Mouse (Mus musculus) limb, embryonic 15.5 days (tissue): ENCODE measurements around the gene Cdh20. TPM values are rescaled to one million over a fixed set of nuclear protein-coding genes. Genes with fewer than 3 reads are reported as not detected.
A peak's percentile ranks its signal among the peaks of the same experiment; 100 is the strongest.

Source experiments
- ATAC-seq: fragments of 200-750 bp; cut with Nextera tagmentation; 2 replicates; pipeline ENCODE4 v1.8.0; 2017; ENCODE audit warnings: low read depth, moderate TSS enrichment; ENCODE audit not compliant: insufficient number of reproducible peaks, low FRiP score, low TSS enrichment
- H3K27ac ChIP-seq: fragments of 300-500 bp; sonication (generic); 2 replicates; pipeline ENCODE4 v1.5.1; 2015; ENCODE audit warnings: moderate library complexity, mild to moderate bottlenecking, inconsistent platforms
- H3K27me3 ChIP-seq: fragments of 300-500 bp; sonication (generic); 2 replicates; pipeline ENCODE4 v1.6.1; 2015; ENCODE audit warnings: inconsistent platforms
- H3K36me3 ChIP-seq: fragments of 300-500 bp; sonication (generic); 2 replicates; pipeline ENCODE4 v1.6.1; 2015; ENCODE audit warnings: inconsistent platforms
- H3K4me1 ChIP-seq: fragments of 300-500 bp; sonication (generic); 2 replicates; pipeline ENCODE4 v1.6.1; 2015; ENCODE audit warnings: inconsistent platforms
- H3K4me2 ChIP-seq: fragments of 300-500 bp; sonication (generic); 2 replicates; pipeline ENCODE4 v1.6.1; 2015; ENCODE audit warnings: mild to moderate bottlenecking, inconsistent platforms
- H3K4me3 ChIP-seq: fragments of 300-500 bp; sonication (generic); 2 replicates; pipeline ENCODE4 v1.5.1; 2015; ENCODE audit warnings: mild to moderate bottlenecking, inconsistent platforms
- H3K9ac ChIP-seq: fragments of 300-500 bp; sonication (generic); 2 replicates; pipeline ENCODE4 v1.6.1; 2015; ENCODE audit warnings: inconsistent platforms
- H3K9me3 ChIP-seq: fragments of 300-500 bp; sonication (generic); 2 replicates; pipeline ENCODE4 v1.6.1; 2016; ENCODE audit warnings: inconsistent platforms
- WGBS: fragments of 180-500 bp; shearing (Covaris S2); methylation state at CpG from one replicate; pipeline ENCODE4 v1.1.7; 2015; 5-methylcytosine and 5-hydroxymethylcytosine counted together
- polyA plus RNA-seq: library from polyadenylated mRNA; unstranded; fragments of >200 nt; fragmentation: Nextera tagmentation; extraction: Ambion mirVana; gene quantifications from 2 replicates; pipeline ENCODE4 v1.2.1, GENCODE M21; 2015

Gene Cdh20
- polyA plus RNA-seq: 0.40 and 0.63 TPM in 2 replicates

DNA sequence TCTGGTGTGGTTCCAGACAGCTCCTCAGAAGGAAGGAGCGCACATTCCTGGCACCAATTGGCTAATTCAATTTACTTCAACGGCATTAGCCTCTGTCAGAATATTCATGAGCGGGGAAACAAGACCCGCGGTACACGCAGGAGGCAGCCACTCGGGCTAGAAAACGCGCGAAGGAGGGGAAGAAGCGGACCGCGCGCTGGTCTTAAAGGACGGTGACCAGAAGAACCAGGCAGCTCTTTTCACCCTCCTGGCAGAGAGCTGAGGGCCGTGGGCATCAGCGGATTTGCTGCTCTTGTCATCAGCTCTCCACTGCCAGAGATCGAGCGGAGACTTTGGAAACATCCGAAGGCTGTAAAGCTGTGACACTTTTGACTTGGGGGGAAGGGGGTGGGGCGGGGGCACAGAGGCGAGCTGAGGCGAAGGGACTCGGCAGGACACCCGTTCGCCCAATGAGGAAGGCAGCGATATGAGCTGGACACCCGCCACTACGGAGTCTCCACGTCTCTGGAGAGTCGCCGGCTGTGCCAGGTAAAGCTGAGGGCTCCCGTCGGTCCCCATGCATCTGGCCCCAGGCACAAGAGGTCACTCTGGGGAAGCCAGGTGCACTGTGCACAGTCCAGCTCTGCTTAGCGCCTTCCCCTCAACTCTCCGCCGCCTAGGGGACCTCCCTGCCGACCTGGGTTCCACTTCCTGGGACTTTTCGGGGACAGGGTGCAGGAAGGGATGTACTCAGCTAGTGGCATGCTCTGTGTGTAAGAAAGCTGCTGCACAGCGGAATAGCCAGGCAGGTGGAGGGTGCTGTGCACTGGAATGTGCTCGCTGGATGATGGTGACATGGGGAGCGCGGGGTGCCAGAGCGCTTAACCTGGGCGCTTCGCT, at the start of gene Cdh20:
Gene Cdh20, plus strand, starts transcription at position 159 of the 879 bp plus-strand sequence.
- H3K4me1 ChIP-seq: peaks cover 14% of the 10 kb centered on the region
- H3K27ac ChIP-seq: no peak within 1 kb of the TSS
- ATAC-seq: no peak; the same call in 1 of the 2 replicates
- peaks cover 33% of the 10 kb centered on the region for H3K27me3 ChIP-seq
- no peaks in the 10 kb centered on the region for H3K36me3 ChIP-seq
- no peaks in the 10 kb centered on the region for H3K9me3 ChIP-seq
- no peak within 1 kb of the TSS for H3K9ac ChIP-seq
- H3K4me2 ChIP-seq: peak within 1 kb of the TSS; percentile 88
- WGBS: under 1% methylated on average over 46 of the region's 46 CpGs
- H3K4me3 ChIP-seq: peak within 1 kb of the TSS; percentile 40

DNA sequence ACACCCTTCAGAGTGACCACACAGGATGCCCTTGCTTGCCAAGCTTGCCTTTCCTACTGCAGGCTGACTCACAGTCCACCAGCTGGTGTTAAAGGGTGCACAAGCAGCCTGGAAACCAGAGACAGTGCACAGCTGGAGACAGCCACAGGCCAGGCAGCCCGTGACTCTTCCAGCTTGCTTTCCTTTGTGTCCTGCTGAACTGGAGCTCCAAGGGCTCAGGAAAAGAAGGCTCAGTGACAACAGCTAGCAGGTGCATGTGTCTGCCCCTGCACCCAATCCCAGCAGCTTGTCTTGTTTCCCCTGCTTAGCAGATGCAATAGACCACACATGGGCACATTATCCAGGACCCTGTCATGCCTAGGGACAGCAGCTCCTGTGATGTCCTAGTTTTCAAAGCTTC, 21.5 kb upstream of the Cdh20 start:
- peak; percentile 75; the same call in 1 of the 2 replicates for ATAC-seq
- Histone ChIP-seq H3K4me3 (no peak overlapping the region), H3K9me3 (no peaks in the 10 kb centered on the region), H3K27me3 (no peaks in the 10 kb centered on the region), H3K4me1 (no peaks in the 10 kb centered on the region), H3K4me2 (no peak overlapping the region), H3K36me3 (no peaks in the 10 kb centered on the region), H3K9ac (no peak overlapping the region), H3K27ac (no peak overlapping the region)
- 9% methylated on average over 1 of the region's 1 CpGs for WGBS

DNA sequence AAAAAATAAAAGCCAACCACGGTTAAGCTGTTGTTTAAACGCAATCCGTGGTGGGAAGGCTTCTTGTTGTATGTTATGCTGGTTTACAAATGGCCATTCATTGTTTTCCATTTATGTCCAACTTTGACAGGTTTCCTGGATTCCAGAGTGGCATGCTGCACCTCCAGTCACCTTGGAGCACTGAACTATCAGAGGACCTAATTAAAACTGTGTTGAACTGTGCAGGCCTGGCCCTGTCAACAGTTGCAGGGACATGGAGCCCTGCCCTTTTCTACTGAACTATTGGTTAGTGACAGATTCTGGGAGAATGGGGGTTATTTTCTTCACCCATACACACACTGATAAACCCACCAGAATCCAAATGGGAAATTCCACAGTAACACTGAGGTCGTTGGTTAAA, 20.9 kb upstream of the Cdh20 start:
- no peaks in the 10 kb centered on the region for H3K36me3 ChIP-seq

DNA sequence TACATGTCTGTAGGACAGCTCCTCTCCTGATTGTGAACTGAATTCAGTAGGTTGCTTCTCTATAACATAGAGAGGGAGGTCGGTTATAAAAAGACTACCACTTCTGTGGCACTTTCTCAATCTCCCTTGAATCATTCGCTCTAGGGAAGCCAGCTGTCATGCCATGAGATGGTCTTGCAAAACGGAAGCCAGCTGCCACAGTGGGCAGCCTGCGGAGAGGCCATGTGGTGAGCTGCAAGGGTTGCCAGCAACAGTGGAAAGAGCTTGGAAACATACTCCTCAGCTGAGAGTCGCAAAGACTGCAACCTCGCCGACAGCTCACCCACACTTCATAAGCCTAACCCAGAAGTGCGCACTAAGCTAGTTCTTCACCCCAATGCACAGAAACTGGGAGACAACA, 13.8 kb upstream of the Cdh20 start:
- Histone ChIP-seq H3K9me3 (no peaks in the 10 kb centered on the region), H3K27ac (no peak overlapping the region), H3K36me3 (no peaks in the 10 kb centered on the region), H3K4me2 (no peak overlapping the region), H3K9ac (no peak overlapping the region), H3K4me1 (no peaks in the 10 kb centered on the region), H3K4me3 (no peak overlapping the region), H3K27me3 (no peaks in the 10 kb centered on the region)
- WGBS: 56% methylated on average over 8 of the region's 8 CpGs
- no peak for ATAC-seq

More for the DNA sequence above, 20.9 kb upstream of the Cdh20 start:
- no peak overlapping the region for H3K4me2 ChIP-seq
- H3K27ac ChIP-seq: no peak overlapping the region
- H3K9ac ChIP-seq: no peak overlapping the region
- no peak for ATAC-seq
- H3K4me1 ChIP-seq: no peaks in the 10 kb centered on the region
- no peaks in the 10 kb centered on the region for H3K9me3 ChIP-seq
- no peaks in the 10 kb centered on the region for H3K27me3 ChIP-seq
- H3K4me3 ChIP-seq: no peak overlapping the region
- 65% methylated on average over 4 of the region's 4 CpGs for WGBS

DNA sequence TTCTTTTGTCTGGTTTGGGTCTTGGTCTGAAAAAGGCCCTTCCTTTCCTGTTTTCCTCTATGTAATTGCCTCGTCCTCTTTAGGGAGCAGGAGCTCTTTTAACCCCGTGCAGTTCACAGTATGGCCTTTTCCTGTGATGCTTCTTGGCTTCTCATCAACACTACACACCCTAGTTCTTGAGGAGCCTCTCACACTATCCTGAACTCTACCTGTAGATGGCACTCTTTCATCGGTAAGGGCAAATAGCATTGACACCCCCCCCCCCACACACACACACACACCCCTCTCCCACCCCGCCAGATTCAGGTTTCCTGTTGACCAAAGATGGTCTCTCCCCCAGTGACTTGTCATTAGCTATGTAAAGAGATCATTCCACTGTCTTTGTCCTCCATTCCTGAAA, 12.4 kb upstream of the Cdh20 start:
- Histone ChIP-seq H3K4me3 (no peak overlapping the region), H3K27me3 (no peaks in the 10 kb centered on the region), H3K27ac (no peak overlapping the region), H3K4me2 (no peak overlapping the region), H3K36me3 (no peaks in the 10 kb centered on the region), H3K9ac (no peak overlapping the region), H3K4me1 (no peaks in the 10 kb centered on the region), H3K9me3 (no peaks in the 10 kb centered on the region)
- no peak for ATAC-seq
- 36% methylated on average over 4 of the region's 4 CpGs for WGBS

DNA sequence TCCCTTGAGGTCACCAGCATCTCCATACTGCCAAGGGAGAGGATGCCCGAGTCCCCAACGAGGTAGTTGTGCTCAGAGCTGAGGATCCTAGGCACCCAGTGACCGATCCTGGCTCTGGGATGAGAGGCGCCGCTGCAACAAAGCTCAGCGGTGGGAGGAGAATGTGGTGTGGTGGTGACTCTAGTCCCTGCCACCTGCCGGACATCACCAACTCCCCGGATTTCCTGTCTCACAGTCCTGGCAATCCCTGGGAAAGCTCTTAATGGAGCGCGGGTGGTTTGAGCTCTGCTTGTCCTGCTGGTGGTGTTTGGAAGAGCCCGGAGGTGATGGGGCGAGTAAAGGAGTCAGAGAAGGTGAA, 900 bp downstream of the Cdh20 start:
- no peak for ATAC-seq
- Histone ChIP-seq H3K27ac (no peak overlapping the region), H3K9ac (no peak overlapping the region), H3K27me3 (peaks cover 33% of the 10 kb centered on the region), H3K4me3 (peak overlapping the region; percentile 40), H3K4me1 (peaks cover 14% of the 10 kb centered on the region), H3K9me3 (no peaks in the 10 kb centered on the region), H3K4me2 (peak overlapping the region; percentile 88), H3K36me3 (no peaks in the 10 kb centered on the region)
- WGBS: under 1% methylated on average over 12 of the region's 12 CpGs

DNA sequence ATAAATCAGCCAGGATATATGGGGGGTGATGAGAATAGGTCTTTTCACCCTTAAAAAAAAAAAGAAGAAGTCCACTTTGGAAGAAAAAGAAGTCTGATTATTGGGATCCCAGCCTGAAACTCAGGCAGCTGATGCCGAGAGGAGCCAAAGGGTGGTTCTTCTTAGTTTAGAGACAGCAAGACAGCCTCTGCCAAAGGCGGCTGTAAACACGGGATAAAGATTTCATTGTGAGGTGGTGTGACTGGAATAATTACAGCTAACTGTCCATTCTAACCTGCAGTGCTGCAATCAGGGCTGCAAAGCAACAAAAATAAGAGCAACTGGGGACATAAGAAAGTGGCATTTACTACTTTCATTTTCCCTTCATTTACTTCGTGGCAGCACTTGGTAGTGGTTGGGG, 3.6 kb downstream of the Cdh20 start:
- no peak overlapping the region for H3K9ac ChIP-seq
- H3K9me3 ChIP-seq: no peaks in the 10 kb centered on the region
- peaks cover 33% of the 10 kb centered on the region for H3K27me3 ChIP-seq
- H3K4me1 ChIP-seq: peaks cover 14% of the 10 kb centered on the region
- no peak for ATAC-seq
- H3K27ac ChIP-seq: no peak overlapping the region
- H3K4me2 ChIP-seq: no peak overlapping the region
- WGBS: 64% methylated on average over 4 of the region's 4 CpGs
- H3K36me3 ChIP-seq: no peaks in the 10 kb centered on the region
- H3K4me3 ChIP-seq: no peak overlapping the region

DNA sequence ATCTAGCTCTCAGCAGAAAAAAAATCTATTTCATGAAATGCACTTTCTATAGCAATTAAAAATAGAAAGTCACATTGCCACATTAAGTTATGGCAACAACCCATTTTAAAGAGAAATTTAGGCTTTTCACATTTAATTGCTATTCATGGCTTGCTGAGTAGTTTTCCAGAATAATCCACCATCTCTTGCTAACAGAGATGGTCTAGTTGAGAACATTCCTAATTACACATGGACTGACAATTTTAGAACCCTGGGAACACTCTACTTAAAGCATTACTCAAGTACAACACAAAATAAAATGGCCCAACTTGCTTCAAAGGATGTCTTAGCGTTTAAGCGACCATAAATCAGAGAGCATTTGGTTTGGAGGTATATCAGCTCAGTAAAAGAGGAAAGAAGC, 4.9 kb downstream of the Cdh20 start:
- Histone ChIP-seq H3K4me2 (no peak overlapping the region), H3K9me3 (no peaks in the 10 kb centered on the region), H3K4me1 (peaks cover 12% of the 10 kb centered on the region), H3K27me3 (peaks cover 29% of the 10 kb centered on the region), H3K27ac (no peak overlapping the region), H3K9ac (no peak overlapping the region), H3K36me3 (no peaks in the 10 kb centered on the region), H3K4me3 (no peak overlapping the region)
- WGBS: 70% methylated on average over 2 of the region's 2 CpGs
- ATAC-seq: no peak

DNA sequence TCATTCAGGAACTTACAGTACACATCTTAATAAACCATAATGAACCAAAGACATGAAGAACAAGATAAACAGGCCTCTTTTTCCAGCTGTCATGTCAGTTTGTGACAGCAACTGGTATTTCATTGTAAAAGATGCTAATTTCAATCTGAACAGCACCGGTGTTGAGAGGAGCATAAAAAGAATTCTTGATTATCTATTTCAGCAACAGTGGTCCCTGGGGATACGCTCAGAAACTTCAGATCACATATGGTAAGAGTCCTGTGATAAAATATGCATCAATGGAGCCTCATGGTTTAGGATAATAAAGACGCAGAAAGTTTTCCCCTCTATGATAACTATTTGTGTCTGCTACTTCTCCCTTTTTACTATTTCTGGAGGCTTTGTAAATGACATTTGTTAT, 25.2 kb downstream of the Cdh20 start:
- no peak overlapping the region for H3K4me3 ChIP-seq
- 82% methylated on average over 3 of the region's 3 CpGs for WGBS
- no peaks in the 10 kb centered on the region for H3K36me3 ChIP-seq
- no peaks in the 10 kb centered on the region for H3K9me3 ChIP-seq
- H3K4me1 ChIP-seq: no peaks in the 10 kb centered on the region
- H3K4me2 ChIP-seq: no peak overlapping the region
- no peaks in the 10 kb centered on the region for H3K27me3 ChIP-seq
- no peak overlapping the region for H3K9ac ChIP-seq
- no peak overlapping the region for H3K27ac ChIP-seq
- ATAC-seq: no peak

DNA sequence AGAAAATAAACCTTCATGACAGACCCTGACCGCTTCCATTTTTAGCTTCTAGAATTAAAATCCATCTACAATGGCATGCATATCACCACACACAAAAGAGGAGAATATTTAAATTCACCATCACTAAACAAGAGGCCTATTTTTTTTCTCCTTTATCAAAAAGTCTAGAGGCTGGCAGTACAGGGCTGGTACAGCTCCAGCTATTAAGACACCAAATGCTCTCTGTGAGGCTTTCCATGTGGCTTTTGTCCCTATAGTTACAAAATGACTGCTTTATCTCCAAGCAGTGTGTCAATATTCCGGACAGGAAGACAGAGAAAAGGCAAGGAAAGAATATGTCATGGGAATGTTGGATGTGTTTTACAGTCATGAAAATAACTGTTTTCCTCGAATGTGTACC, 27.8 kb downstream of the Cdh20 start:
- Histone ChIP-seq H3K9me3 (no peaks in the 10 kb centered on the region), H3K36me3 (no peaks in the 10 kb centered on the region), H3K4me1 (no peaks in the 10 kb centered on the region), H3K4me3 (no peak overlapping the region), H3K27ac (no peak overlapping the region), H3K27me3 (no peaks in the 10 kb centered on the region), H3K4me2 (no peak overlapping the region), H3K9ac (no peak overlapping the region)
- no peak for ATAC-seq
- WGBS: 79% methylated on average over 3 of the region's 3 CpGs

DNA sequence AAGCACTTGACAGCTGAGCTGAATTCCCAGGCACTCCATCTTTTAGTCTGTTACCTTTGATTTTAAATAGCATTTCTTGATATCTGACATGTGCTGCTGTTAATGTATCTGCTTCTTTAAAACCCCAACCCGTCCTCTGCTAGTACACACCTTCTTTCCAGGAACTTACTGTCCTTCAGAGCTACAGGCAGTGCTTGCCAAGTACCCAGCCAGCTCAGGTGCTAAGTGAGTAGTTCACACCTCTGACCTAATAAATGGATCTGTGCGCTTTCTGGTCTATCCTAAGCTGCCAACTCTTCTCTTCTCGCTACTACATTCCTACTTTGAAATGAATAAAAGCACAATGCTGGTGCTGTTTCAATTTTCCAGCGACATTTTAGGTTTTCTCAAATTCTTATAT, 28.8 kb downstream of the Cdh20 start:
- Histone ChIP-seq H3K36me3 (no peaks in the 10 kb centered on the region), H3K27ac (no peak overlapping the region), H3K9ac (no peak overlapping the region), H3K9me3 (no peaks in the 10 kb centered on the region), H3K4me1 (no peaks in the 10 kb centered on the region), H3K4me3 (no peak overlapping the region), H3K27me3 (no peaks in the 10 kb centered on the region), H3K4me2 (no peak overlapping the region)
- no peak for ATAC-seq
- WGBS: 42% methylated on average over 4 of the region's 4 CpGs

DNA sequence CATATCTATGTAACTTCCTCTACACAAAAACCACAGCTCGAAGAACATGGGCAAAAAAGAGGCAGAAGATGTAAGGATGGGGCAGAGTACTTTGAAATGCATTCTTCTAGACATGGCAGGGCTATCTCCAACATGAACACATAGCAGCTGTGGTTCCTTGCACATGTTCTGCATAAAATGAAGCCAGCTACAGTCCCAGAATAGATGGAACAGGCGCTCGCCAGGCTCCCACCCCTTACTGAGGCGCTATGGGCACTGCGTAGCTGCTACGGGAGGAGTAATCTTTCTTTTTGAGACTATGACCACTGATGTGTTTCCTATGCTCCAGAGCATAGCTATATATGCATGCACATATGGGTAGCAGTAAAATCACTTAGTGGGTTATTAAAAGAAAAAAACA, 36.4 kb downstream of the Cdh20 start:
- no peaks in the 10 kb centered on the region for H3K27me3 ChIP-seq
- H3K27ac ChIP-seq: no peak overlapping the region
- no peak overlapping the region for H3K4me3 ChIP-seq
- H3K9me3 ChIP-seq: no peaks in the 10 kb centered on the region
- no peaks in the 10 kb centered on the region for H3K4me1 ChIP-seq
- H3K4me2 ChIP-seq: no peak overlapping the region
- H3K9ac ChIP-seq: no peak overlapping the region
- no peak for ATAC-seq
- no peaks in the 10 kb centered on the region for H3K36me3 ChIP-seq
- WGBS: 91% methylated on average over 6 of the region's 6 CpGs
